Mouse (Mus musculus): ENCODE measurements around the gene Ltb4r1.

DNA sequence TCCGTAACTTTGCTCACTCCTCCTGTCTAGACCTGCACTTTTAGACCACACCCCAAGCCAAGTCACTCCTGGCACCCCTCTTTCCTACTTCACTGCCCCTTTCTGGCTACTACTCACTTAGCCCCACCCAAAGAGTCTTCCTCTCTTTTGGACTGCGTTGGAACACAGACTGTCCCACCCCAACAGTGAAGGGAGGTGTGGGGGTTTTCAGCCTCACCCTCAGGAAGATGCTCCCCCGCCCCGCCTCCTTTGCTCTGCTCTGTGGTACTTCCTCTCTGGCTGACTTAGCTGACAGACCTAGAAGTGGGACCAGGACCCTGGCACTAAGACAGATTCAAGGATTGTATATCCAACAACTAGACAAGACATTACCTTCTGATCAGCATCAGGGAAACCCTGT lies at the start of gene Ltb4r1:
- TF ChIP-seq CTCF (IDR thresholded peaks at IDR 0.05; ENCODE audit: low read depth, low read length) (no peak), POLR2A (IDR thresholded peaks at IDR 0.05; ENCODE audit: insufficient read depth, low read length) (no peak)
